Mouse (Mus musculus): ENCODE results near the gene Pigb. TPM values are rescaled to one million over a fixed set of nuclear protein-coding genes. Genes with fewer than 3 reads are reported as not detected.
"Not testable (repeated sequence)": the region's sequence is repeated elsewhere in the genome, so short reads cannot be mapped to it uniquely, and the experiment has no call there.

Pigb gene
- polyA plus RNA-seq, 1 experiment, result 30.0 TPM

- Histone ChIP-seq H3K9me3 (replicated peaks; ENCODE audit: control insufficient read depth, insufficient read depth, low read length, poor library complexity, severe bottlenecking) (no peaks in the 10 kb centered on the region), H3K4me1 (ENCODE audit: control insufficient read depth, insufficient read depth, low read length) (peaks cover 4% of the 10 kb centered on the region), H3K36me3 (ENCODE audit: control insufficient read depth, insufficient read depth, low read length, poor library complexity, severe bottlenecking) (no peaks in the 10 kb centered on the region), H3K9ac (ENCODE audit: low read depth, poor library complexity, severe bottlenecking) (no peak overlapping the region), H3K27ac (ENCODE audit: insufficient read depth, low read length) (no peak overlapping the region), H3K4me3 (ENCODE audit: low read depth, low read length) (no peak overlapping the region), H3K27me3 (ENCODE audit: control insufficient read depth, insufficient read depth, low read length, poor library complexity, severe bottlenecking) (no peaks in the 10 kb centered on the region)
- no peak for TF ChIP-seq POLR2A (IDR thresholded peaks at IDR 0.05; ENCODE audit: insufficient read depth, low read length)
- no peak for TF ChIP-seq CTCF (IDR thresholded peaks at IDR 0.05; ENCODE audit: low read depth, low read length)
- no peak for TF ChIP-seq EP300 (IDR thresholded peaks at IDR 0.05; ENCODE audit: insufficient read depth, low read depth, low read length)
These were observed 42.3 kb upstream of the Pigb start for GRCm38 (mm10) chr9:73082291-73083000.

GRCm38 (mm10) chr9:73079801-73080325 is 39.7 kb upstream of the Pigb start:
- Histone ChIP-seq H3K4me3 (ENCODE audit: low read depth, low read length) (no peak overlapping the region), H3K9me3 (replicated peaks; ENCODE audit: control insufficient read depth, insufficient read depth, low read length, poor library complexity, severe bottlenecking) (no peaks in the 10 kb centered on the region), H3K27ac (ENCODE audit: insufficient read depth, low read length) (no peak overlapping the region; the same call in 1 of the 2 replicates), H3K4me1 (ENCODE audit: control insufficient read depth, insufficient read depth, low read length) (peaks cover 5% of the 10 kb centered on the region), H3K27me3 (ENCODE audit: control insufficient read depth, insufficient read depth, low read length, poor library complexity, severe bottlenecking) (no peaks in the 10 kb centered on the region), H3K36me3 (ENCODE audit: control insufficient read depth, insufficient read depth, low read length, poor library complexity, severe bottlenecking) (no peaks in the 10 kb centered on the region), H3K9ac (ENCODE audit: low read depth, poor library complexity, severe bottlenecking) (no peak overlapping the region)
- peak; percentile 95 for TF ChIP-seq EP300 (IDR thresholded peaks at IDR 0.05; ENCODE audit: insufficient read depth, low read depth, low read length)
- TF ChIP-seq POLR2A (IDR thresholded peaks at IDR 0.05; ENCODE audit: insufficient read depth, low read length), result no peak
- TF ChIP-seq CTCF (IDR thresholded peaks at IDR 0.05; ENCODE audit: low read depth, low read length), result no peak

DNA sequence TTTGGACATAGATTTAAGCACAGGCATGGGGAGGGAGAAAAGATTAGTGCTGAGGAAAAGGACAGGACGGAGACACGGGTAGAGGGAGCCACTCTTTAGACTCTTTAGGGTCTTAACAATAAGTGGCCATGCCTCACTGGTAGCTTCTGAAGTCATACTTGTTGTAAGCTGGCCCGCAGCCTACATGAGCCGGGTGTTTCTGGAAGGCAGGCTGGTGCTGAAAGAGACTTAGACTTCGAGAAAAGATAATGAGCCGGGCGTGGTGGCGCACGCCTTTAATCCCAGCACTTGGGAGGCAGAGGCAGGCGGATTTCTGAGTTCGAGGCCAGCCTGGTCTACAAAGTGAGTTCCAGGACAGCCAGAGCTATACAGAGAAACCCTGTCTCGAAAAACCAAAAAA is 39.2 kb upstream of the Pigb start:
- H3K36me3 ChIP-seq (ENCODE audit: control insufficient read depth, insufficient read depth, low read length, poor library complexity, severe bottlenecking); H3K4me3 ChIP-seq (ENCODE audit: low read depth, low read length); H3K9me3 ChIP-seq (replicated peaks; ENCODE audit: control insufficient read depth, insufficient read depth, low read length, poor library complexity, severe bottlenecking); H3K27me3 ChIP-seq (ENCODE audit: control insufficient read depth, insufficient read depth, low read length, poor library complexity, severe bottlenecking); H3K4me1 ChIP-seq (ENCODE audit: control insufficient read depth, insufficient read depth, low read length): not testable (repeated sequence)
- peak overlapping the region; percentile 87 for H3K27ac ChIP-seq (ENCODE audit: insufficient read depth, low read length)
- peak overlapping the region; percentile 5 for H3K9ac ChIP-seq (ENCODE audit: low read depth, poor library complexity, severe bottlenecking)

- H3K27me3 ChIP-seq (ENCODE audit: control insufficient read depth, insufficient read depth, low read length, poor library complexity, severe bottlenecking), result no peaks in the 10 kb centered on the region
- peaks cover 12% of the 10 kb centered on the region for H3K4me1 ChIP-seq (ENCODE audit: control insufficient read depth, insufficient read depth, low read length)
- no peaks in the 10 kb centered on the region for H3K9me3 ChIP-seq (replicated peaks; ENCODE audit: control insufficient read depth, insufficient read depth, low read length, poor library complexity, severe bottlenecking)
- no peak for TF ChIP-seq POLR2A (IDR thresholded peaks at IDR 0.05; ENCODE audit: insufficient read depth, low read length)
- TF ChIP-seq EP300 (IDR thresholded peaks at IDR 0.05; ENCODE audit: insufficient read depth, low read depth, low read length), result no peak
- no peak for TF ChIP-seq CTCF (IDR thresholded peaks at IDR 0.05; ENCODE audit: low read depth, low read length)
- no peak overlapping the region for H3K27ac ChIP-seq (ENCODE audit: insufficient read depth, low read length)
- no peak overlapping the region for H3K4me3 ChIP-seq (ENCODE audit: low read depth, low read length)
- no peak overlapping the region for H3K9ac ChIP-seq (ENCODE audit: low read depth, poor library complexity, severe bottlenecking)
- H3K36me3 ChIP-seq (ENCODE audit: control insufficient read depth, insufficient read depth, low read length, poor library complexity, severe bottlenecking), result no peaks in the 10 kb centered on the region
These were observed 33.0 kb upstream of the Pigb start for GRCm38 (mm10) chr9:73073169-73073568.

- Histone ChIP-seq H3K27me3 (ENCODE audit: control insufficient read depth, insufficient read depth, low read length, poor library complexity, severe bottlenecking) (no peaks in the 10 kb centered on the region), H3K4me3 (ENCODE audit: low read depth, low read length) (no peak overlapping the region), H3K36me3 (ENCODE audit: control insufficient read depth, insufficient read depth, low read length, poor library complexity, severe bottlenecking) (no peaks in the 10 kb centered on the region), H3K9me3 (replicated peaks; ENCODE audit: control insufficient read depth, insufficient read depth, low read length, poor library complexity, severe bottlenecking) (no peaks in the 10 kb centered on the region), H3K9ac (ENCODE audit: low read depth, poor library complexity, severe bottlenecking) (no peak overlapping the region), H3K27ac (ENCODE audit: insufficient read depth, low read length) (no peak overlapping the region), H3K4me1 (ENCODE audit: control insufficient read depth, insufficient read depth, low read length) (peaks cover 17% of the 10 kb centered on the region)
- TF ChIP-seq POLR2A (IDR thresholded peaks at IDR 0.05; ENCODE audit: insufficient read depth, low read length), result no peak
- TF ChIP-seq CTCF (IDR thresholded peaks at IDR 0.05; ENCODE audit: low read depth, low read length), result no peak
- no peak for TF ChIP-seq EP300 (IDR thresholded peaks at IDR 0.05; ENCODE audit: insufficient read depth, low read depth, low read length)
These were observed 32.2 kb upstream of the Pigb start for GRCm38 (mm10) chr9:73072426-73072825.

DNA sequence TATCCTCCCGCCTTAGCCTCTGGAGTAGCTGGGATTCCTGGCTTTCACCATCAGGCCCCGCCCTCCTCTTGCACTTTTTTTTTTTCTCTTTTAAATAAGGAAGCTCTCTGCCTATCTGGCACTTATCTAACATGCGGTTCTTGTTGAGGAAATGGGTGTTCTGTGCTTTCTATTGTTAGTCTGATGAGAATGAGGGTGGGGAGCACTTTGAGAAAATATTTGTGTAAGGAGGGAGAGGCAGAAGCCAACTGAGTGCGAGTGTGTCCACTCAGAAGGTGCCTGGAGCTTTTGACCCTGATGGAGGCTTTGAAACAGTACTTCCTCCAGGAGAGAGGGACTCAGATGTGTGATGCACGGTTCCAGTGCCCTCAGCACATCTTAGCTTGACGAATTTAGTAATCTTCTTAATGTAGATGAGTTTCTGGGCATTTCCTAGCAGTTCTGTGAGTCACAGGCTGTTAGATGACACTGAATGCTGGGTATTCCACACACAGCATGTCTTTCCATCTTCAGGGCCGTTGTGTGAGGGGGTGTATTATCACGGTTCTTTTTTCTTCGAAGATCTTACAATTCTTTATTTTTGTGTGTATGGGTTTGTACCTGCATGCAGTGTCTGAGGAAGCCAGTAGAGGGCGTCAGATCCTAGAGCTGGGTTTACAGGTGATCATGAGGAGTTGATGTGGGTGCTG is 30.9 kb upstream of the Pigb start:
- H3K4me1 ChIP-seq (ENCODE audit: control insufficient read depth, insufficient read depth, low read length), result peaks cover 17% of the 10 kb centered on the region
- H3K9ac ChIP-seq (ENCODE audit: low read depth, poor library complexity, severe bottlenecking), result 0 out of 2 replicates have a peak overlapping the region, but pooled peaks have one; percentile 24
- H3K9me3 ChIP-seq (replicated peaks; ENCODE audit: control insufficient read depth, insufficient read depth, low read length, poor library complexity, severe bottlenecking), result no peaks in the 10 kb centered on the region
- H3K4me3 ChIP-seq (ENCODE audit: low read depth, low read length), result no peak overlapping the region
- H3K27ac ChIP-seq (ENCODE audit: insufficient read depth, low read length), result peak overlapping the region; percentile 99
- TF ChIP-seq CTCF (IDR thresholded peaks at IDR 0.05; ENCODE audit: low read depth, low read length) (peak; percentile 29), EP300 (IDR thresholded peaks at IDR 0.05; ENCODE audit: insufficient read depth, low read depth, low read length) (peak; percentile 69; the same call in 1 of the 2 replicates), POLR2A (IDR thresholded peaks at IDR 0.05; ENCODE audit: insufficient read depth, low read length) (no peak)
- H3K27me3 ChIP-seq (ENCODE audit: control insufficient read depth, insufficient read depth, low read length, poor library complexity, severe bottlenecking), result no peaks in the 10 kb centered on the region
- H3K36me3 ChIP-seq (ENCODE audit: control insufficient read depth, insufficient read depth, low read length, poor library complexity, severe bottlenecking), result no peaks in the 10 kb centered on the region
